Mouse (Mus musculus) CH12.LX (cell line): ENCODE data around the gene Pcnx. TPM values are rescaled to one million over a fixed set of nuclear protein-coding genes. Genes with fewer than 3 reads are reported as not detected.

Experiments
- DNase-seq: peaks from one replicate; pipeline ENCODE4 v3.0.0-alpha.2; 2013; ENCODE audit errors: extremely low read depth
- H3K27ac ChIP-seq: 2 replicates; pipeline ENCODE4 v1.5.1; 2012; ENCODE audit warnings: low read depth, mild to moderate bottlenecking, control low read depth, moderate library complexity; ENCODE audit not compliant: insufficient read depth
- H3K27me3 ChIP-seq: replicated peaks from 2 replicates; pipeline ENCODE3; 2012; ENCODE audit warnings: inconsistent platforms
- H3K36me3 ChIP-seq, 2 experiments: replicated peaks in 1 of 2; 2 replicates each; pipeline versions ENCODE3 to v1.6.1; 2012; ENCODE audit warnings: inconsistent platforms in 1 of 2, low read length in 1 of 2, mild to moderate bottlenecking in 1 of 2, mixed read lengths in 1 of 2, moderate library complexity in 1 of 2; ENCODE audit not compliant: control insufficient read depth in 1 of 2, insufficient read depth in 1 of 2
- H3K4me1 ChIP-seq, 2 experiments: 2 replicates each; pipeline ENCODE4 v1.6.1; 2012; ENCODE audit warnings: inconsistent platforms in 1 of 2, moderate library complexity in 1 of 2; ENCODE audit not compliant: insufficient read depth in 2 of 2, control insufficient read depth in 1 of 2
- H3K4me2 ChIP-seq: 2 replicates; pipeline ENCODE4 v1.6.1; 2012; ENCODE audit warnings: low read depth, mild to moderate bottlenecking, control low read depth; ENCODE audit not compliant: poor library complexity, insufficient read depth, severe bottlenecking
- H3K4me3 ChIP-seq, 3 experiments: fragments of 150-350 bp in 1 of 3; sonication (generic) in 1 of 3; replicated peaks in 1 of 3; 2 replicates each; pipeline versions ENCODE3 to v1.5.1; 2011 to 2012; ENCODE audit warnings: low read depth in 2 of 3, low read length in 2 of 3, mild to moderate bottlenecking in 2 of 3, moderate library complexity in 2 of 3, control low read depth in 1 of 3, improper control_type of control experiment in 1 of 3, inconsistent platforms in 1 of 3, mixed read lengths in 1 of 3; ENCODE audit not compliant: poor library complexity in 1 of 3
- H3K79me2 ChIP-seq: replicated peaks from 2 replicates; pipeline ENCODE4 v1.6.1; 2012; ENCODE audit warnings: mild to moderate bottlenecking, moderate library complexity; ENCODE audit not compliant: control insufficient read depth, poor library complexity, insufficient read depth, severe bottlenecking; ENCODE audit errors: extremely low read depth
- H3K9ac ChIP-seq: 2 replicates; pipeline ENCODE4 v1.6.1; 2012; ENCODE audit warnings: low read depth, mild to moderate bottlenecking, control low read depth, moderate library complexity; ENCODE audit not compliant: insufficient read depth
- H3K9me3 ChIP-seq: replicated peaks from 2 replicates; pipeline ENCODE3; 2012; ENCODE audit warnings: low read length, inconsistent platforms, mixed read lengths
- CTCF ChIP-seq, 2 experiments: IDR thresholded peaks in 1 of 2; conservative IDR thresholded peaks in 1 of 2; 2 replicates each; pipeline ENCODE4 v1.5.1; 2011 to 2012; ENCODE audit warnings: low read depth in 2 of 2, low read length in 2 of 2, improper control_type of control experiment in 1 of 2, inconsistent platforms in 1 of 2, mild to moderate bottlenecking in 1 of 2, moderate library complexity in 1 of 2
- ETS1 ChIP-seq: conservative IDR thresholded peaks from 2 replicates; pipeline ENCODE4 v1.6.1; 2012; ENCODE audit warnings: low read depth, mild to moderate bottlenecking, inconsistent platforms, low read length, improper control_type of control experiment, moderate library complexity
- GABPA ChIP-seq: IDR thresholded peaks from 2 replicates; pipeline ENCODE4 v1.6.1; 2012; ENCODE audit warnings: low read depth, low read length, improper control_type of control experiment, inconsistent platforms; ENCODE audit not compliant: insufficient replicate concordance
- IRF4 ChIP-seq: IDR thresholded peaks from 2 replicates; pipeline ENCODE4 v1.6.1; 2014; ENCODE audit warnings: low read depth, mild to moderate bottlenecking, inconsistent platforms, low read length, improper control_type of control experiment
- MAX ChIP-seq: IDR thresholded peaks from 2 replicates; pipeline ENCODE4 v1.6.1; 2011; ENCODE audit warnings: low read length, improper control_type of control experiment
- MYC ChIP-seq: IDR thresholded peaks from 2 replicates; pipeline ENCODE4 v1.6.1; 2011; ENCODE audit warnings: low read depth, mild to moderate bottlenecking, improper control_type of control experiment, low read length
- NRF1 ChIP-seq: IDR thresholded peaks from 2 replicates; pipeline ENCODE4 v1.6.1; 2014; ENCODE audit warnings: low read depth, mild to moderate bottlenecking, inconsistent platforms, low read length, improper control_type of control experiment, moderate library complexity
- PAX5 ChIP-seq: IDR thresholded peaks from 2 replicates; pipeline ENCODE4 v1.6.1; 2012; ENCODE audit warnings: low read length, inconsistent platforms, mixed read lengths
- POLR2A ChIP-seq: IDR thresholded peaks from 2 replicates; pipeline ENCODE4 v1.6.1; 2011; ENCODE audit warnings: low read depth, mild to moderate bottlenecking, improper control_type of control experiment, low read length
- TCF12 ChIP-seq: IDR thresholded peaks from 2 replicates; pipeline ENCODE4 v1.6.1; 2014; ENCODE audit warnings: low read depth, mild to moderate bottlenecking, inconsistent platforms, low read length, improper control_type of control experiment
- UBTF ChIP-seq: IDR thresholded peaks from 2 replicates; pipeline ENCODE4 v1.6.1; 2012; ENCODE audit warnings: low read depth, mild to moderate bottlenecking, inconsistent platforms, low read length, improper control_type of control experiment, moderate library complexity
- ZC3H11A ChIP-seq: IDR thresholded peaks from 2 replicates; pipeline ENCODE4 v1.6.1; 2012; ENCODE audit warnings: low read depth, mild to moderate bottlenecking, inconsistent platforms, low read length, improper control_type of control experiment
- ZKSCAN1 ChIP-seq: IDR thresholded peaks from 2 replicates; pipeline ENCODE4 v1.6.1; 2012; ENCODE audit warnings: low read depth, inconsistent platforms, low read length, improper control_type of control experiment, borderline replicate concordance
- ZMIZ1 ChIP-seq: IDR thresholded peaks from 2 replicates; pipeline ENCODE4 v1.6.1; 2012; ENCODE audit warnings: low read depth, mild to moderate bottlenecking, inconsistent platforms, low read length, improper control_type of control experiment
- dilution Hi-C: fragments of 300-500 bp; cut with MboI; formaldehyde crosslinking; loops from 2 replicates; pipeline ENCODE4 v1.14.3; 2020; ENCODE audit warnings: low sequenced_read_pairs; ENCODE audit not compliant: extremely low pct_unique_long_range_greater_than_20kb, extremely low pct_ligation_motif_present
- in situ Hi-C: fragments of 300-500 bp; cut with MboI; formaldehyde crosslinking; loops from 3 replicates; pipeline ENCODE4 v1.14.3; 2019; ENCODE audit warnings: low sequenced_read_pairs, low pct_ligation_motif_present, low pct_unique_long_range_greater_than_20kb, mixed read lengths
- polyA plus RNA-seq: library from polyadenylated mRNA; unstranded; fragments of >175 nt; gene quantifications from 2 replicates; pipeline ENCODE4 v1.2.1, GENCODE M21; 2012; ENCODE audit warnings: low read depth; ENCODE audit not compliant: insufficient read length
- total RNA-seq, 2 experiments: library from RNA; depleted of rRNA; stranded (reverse); fragments of 300-350 nt in 1 of 2; fragments of >200 nt in 1 of 2; gene quantifications; 2 replicates each; pipeline ENCODE4 v1.2.3; 2012 to 2014

Gene Pcnx
- total and polyA plus RNA-seq, 3 experiments = 16.2 to 89.1 (median 68.2) TPM

DNA sequence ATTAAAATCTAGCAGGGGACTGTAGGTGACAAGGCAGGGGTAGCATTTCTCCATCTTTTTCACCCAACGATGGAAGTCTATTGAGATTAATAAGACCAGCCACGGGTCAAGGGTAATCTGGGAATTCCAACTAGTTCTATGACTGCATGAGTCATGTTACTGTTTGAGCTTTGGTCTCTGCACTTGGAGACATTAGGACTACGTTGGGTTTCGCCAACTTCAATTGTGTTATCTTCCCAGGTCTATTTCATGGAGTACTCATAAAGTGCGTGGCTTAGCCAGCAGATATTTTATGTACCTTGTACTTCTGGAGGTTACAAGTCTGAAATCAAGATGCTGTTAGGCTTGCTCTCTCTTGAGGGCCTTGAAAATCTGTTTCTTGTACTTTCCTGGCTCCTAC is 45.1 kb upstream of the Pcnx start:
- TF ChIP-seq ZKSCAN1 = no peak
- dilution Hi-C loops = no loop called here
- Histone ChIP-seq H3K9me3 (no peaks in the 10 kb centered on the region), H3K27ac (no peak overlapping the region), H3K4me1 (peaks cover 6 to 18% of the 10 kb centered on the region in 2 experiments; a peak in 3 of 4 replicates), H3K27me3 (no peaks in the 10 kb centered on the region), H3K36me3 (no peaks in the 10 kb centered on the region), H3K79me2 (no peaks in the 10 kb centered on the region), H3K9ac (no peak overlapping the region), H3K4me3 (no peak overlapping the region), H3K4me2 (no peak overlapping the region)
- in situ Hi-C loops = loop anchor here (25.0 kb wide), 1 partner anchor 648 kb away; no protein-coding TSS in a partner anchor
- DNase-seq = no peak

- in situ Hi-C loops = loop anchor here (25.0 kb wide), 1 partner anchor 646 kb away; no protein-coding TSS in a partner anchor
- Histone ChIP-seq H3K4me2 (no peak overlapping the region), H3K36me3 (no peaks in the 10 kb centered on the region), H3K4me3 (no peak overlapping the region), H3K9me3 (no peaks in the 10 kb centered on the region), H3K27me3 (no peaks in the 10 kb centered on the region), H3K9ac (no peak overlapping the region), H3K4me1 (peaks cover 4 to 18% of the 10 kb centered on the region in 2 experiments; a peak in 2 of 4 replicates), H3K27ac (no peak overlapping the region), H3K79me2 (no peaks in the 10 kb centered on the region)
- TF ChIP-seq TCF12 (no peak), PAX5 (no peak), CTCF (conservative IDR thresholded peaks at IDR 0.05 in 1 of 2, IDR thresholded peaks at IDR 0.05 in 1 of 2; ENCODE audit: low read depth in 2 of 2, low read length in 2 of 2) (no peak), ETS1 (no peak), IRF4 (no peak), MYC (no peak), NRF1 (no peak), UBTF (no peak), MAX (no peak), GABPA (no peak), ZC3H11A (no peak), ZMIZ1 (no peak), POLR2A (no peak)
- no peak for DNase-seq
- dilution Hi-C loops = no loop called here
Observed at GRCm38 (mm10) chr12:81816330-81817125, 43.3 kb upstream of the Pcnx start.
